ENCODE assay signal across 28 mouse cellular contexts in the genomic region with DNA sequence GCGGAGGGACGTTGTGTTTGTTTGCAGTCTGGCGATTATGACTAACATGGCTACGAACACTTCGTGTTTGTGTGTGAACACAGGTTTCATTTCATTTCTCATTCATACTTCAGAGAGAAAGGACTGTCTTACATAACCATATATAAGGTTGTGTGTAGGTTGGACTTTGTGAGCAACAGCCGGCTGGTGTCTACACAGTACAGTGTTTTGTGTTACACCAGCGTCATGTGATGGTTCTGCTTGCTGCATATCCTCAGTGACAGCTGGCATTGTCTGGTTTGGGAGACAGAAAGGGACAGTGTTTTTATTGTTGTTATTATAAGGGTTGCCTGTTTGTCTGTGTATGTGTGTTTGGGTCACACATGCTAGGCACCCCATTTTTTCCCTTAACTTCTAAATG. TPM values are rescaled to one million over a fixed set of nuclear protein-coding genes. Genes with fewer than 3 reads are reported as not detected.
DNase-seq lines count a peak whose midpoint lies in the region; ATAC-seq lines count a peak whose summit lies in the region.
"Had no signal": no experiment of that assay in that cellular context is flagged by ENCODE, and none has a peak within 500 bp of the region (broad histone marks: within the 10 kb centered on the region; RNA-seq: fewer than 3 reads in every experiment).

No protein-coding gene starts in this region.

- peaks cover 28% of the 10 kb centered on the region for H3K4me1 ChIP-seq in neural tube, embryonic 15.5 days

- H3K36me3 ChIP-seq in neural tube, embryonic 15.5 days = no peaks in the 10 kb centered on the region; the same call in 1 of the 2 replicates
- H3K36me3 ChIP-seq: heart, embryonic 15.5 days had no signal

- no peak overlapping the region for H3K9ac ChIP-seq in neural tube, embryonic 15.5 days (replicated peaks)
- H3K9ac ChIP-seq: forebrain, embryonic 13.5 days; forebrain, postnatal 0 days; heart, embryonic 15.5 days; hindbrain, embryonic 14.5 days had no signal

- 92% methylated on average over 7 of the region's 7 CpGs for WGBS in neural tube, embryonic 15.5 days

- peak overlapping the region; percentile 60 for H3K4me2 ChIP-seq in neural tube, embryonic 15.5 days
- H3K4me2 ChIP-seq: forebrain, embryonic 13.5 days; heart, embryonic 11.5 days; heart, embryonic 15.5 days had no signal

- H3K27me3 ChIP-seq in neural tube, embryonic 15.5 days (replicated peaks) = no peaks in the 10 kb centered on the region
- H3K27me3 ChIP-seq: forebrain, embryonic 13.5 days; heart, embryonic 15.5 days had no signal

- H3K9me3 ChIP-seq in neural tube, embryonic 15.5 days (replicated peaks) = no peaks in the 10 kb centered on the region
- H3K9me3 ChIP-seq: embryonic facial prominence, embryonic 10.5 days; forebrain, embryonic 13.5 days; heart, embryonic 15.5 days had no signal

- no peak for ATAC-seq in neural tube, embryonic 15.5 days (ENCODE audit: low FRiP score)
- ATAC-seq: forebrain, embryonic 13.5 days; forebrain, postnatal 0 days had no signal

- H3K4me3 ChIP-seq in neural tube, embryonic 15.5 days (replicated peaks) = no peak overlapping the region
- H3K4me3 ChIP-seq: embryonic facial prominence, embryonic 10.5 days; forebrain, embryonic 13.5 days; heart, adult 2 months; heart, embryonic 15.5 days had no signal

- peak; percentile 30 to 40 for DNase-seq in frontal cortex, postnatal 36 days (ENCODE audit: low spot score in 2 of 2)
- DNase-seq in frontal cortex, postnatal 25 days (ENCODE audit: low spot score in 2 of 2) = no peak
- peak; percentile 28 for DNase-seq in layer of hippocampus, adult 8-10 months (ENCODE audit: low spot score in 2 of 2)
- no peak for DNase-seq in layer of hippocampus, adult 9-10 months (ENCODE audit: low spot score)
- DNase-seq in neural tube, embryonic 10.5 days (ENCODE audit: extremely low spot score, low spot score) = no peak
- DNase-seq in brain, adult 2 months (ENCODE audit: low read depth, low spot score) = peak; percentile 78
- DNase-seq in urinary bladder, postnatal 25 days (ENCODE audit: low spot score) = no peak
- DNase-seq: adrenal gland, postnatal 10 days; cerebellum, adult 18-20 months; cerebellum, adult 9-11 months; cerebellum, postnatal 36 days; forebrain, postnatal 0 days; heart, adult 2 months; heart, postnatal 14 days had no signal

- H3K27ac ChIP-seq in neural tube, embryonic 15.5 days (replicated peaks) = no peak overlapping the region
- H3K27ac ChIP-seq: embryonic facial prominence, embryonic 10.5 days; heart, adult 2 months; heart, embryonic 15.5 days; hindbrain, embryonic 14.5 days had no signal

RNA-seq across cellular contexts. Expression of gene Acot1, which starts 4.4 kb away (rescaled TPM):
- 10 to 100 TPM; 21.5 to 25.1 (median 24.2) TPM for total RNA-seq in layer of hippocampus, adult 8-10 months (2022)
- polyA plus RNA-seq in neural tube, embryonic 15.5 days (2015; fragmentation: Nextera tagmentation; extraction: Ambion mirVana) = 71.2 and 78.4 TPM in 2 replicates

RNA-seq across cellular contexts. Expression of gene Acot4, which starts 24.5 kb away (rescaled TPM):
- 1 to 10 TPM; 2.2 to 3.3 (median 2.7) TPM for total RNA-seq in layer of hippocampus, adult 8-10 months (2022)
- polyA plus RNA-seq in neural tube, embryonic 15.5 days (2015; fragmentation: Nextera tagmentation; extraction: Ambion mirVana) = 0.55 and 1.2 TPM in 2 replicates

RNA-seq across cellular contexts. Expression of gene Gm49366, which starts 25.0 kb away (rescaled TPM):
- total RNA-seq in layer of hippocampus, adult 8-10 months (2022) = not detected
- polyA plus RNA-seq in neural tube, embryonic 15.5 days (2015; fragmentation: Nextera tagmentation; extraction: Ambion mirVana) = not detected in 2 replicates
- total RNA-seq: adrenal gland, postnatal 10 days; adrenal gland, postnatal 4 days; forebrain, postnatal 0 days; gastrocnemius, adult 18-20 months; gastrocnemius, postnatal 14 days; heart, adult 2 months; heart, postnatal 14 days; hematopoietic stem cell, adult 5-6 weeks; MEL had no signal
- polyA plus RNA-seq: C2C12; embryonic facial prominence, embryonic 10.5 days; embryonic facial prominence, embryonic 14.5 days; forebrain, embryonic 13.5 days; forebrain, postnatal 0 days; gonadal fat pad, adult 2 months; heart, adult 2 months; heart, embryonic 11.5 days; heart, embryonic 15.5 days; hindbrain, embryonic 14.5 days had no signal

RNA-seq across cellular contexts. Expression of gene Acot2, which starts 26.0 kb away (rescaled TPM):
- 10 to 100 TPM; 13.3 to 15.7 (median 14.6) TPM for total RNA-seq in layer of hippocampus, adult 8-10 months (2022)
- 13.3 and 16.6 TPM in 2 replicates for polyA plus RNA-seq in neural tube, embryonic 15.5 days (2015; fragmentation: Nextera tagmentation; extraction: Ambion mirVana)

RNA-seq across cellular contexts. Expression of gene Heatr4, which starts 29.0 kb away (rescaled TPM):
- under 1 TPM in 2 of 4 experiments, not detected in 2; 0.11 to 0.14 TPM for total RNA-seq in layer of hippocampus, adult 8-10 months (2022)
- not detected in 2 replicates for polyA plus RNA-seq in neural tube, embryonic 15.5 days (2015; fragmentation: Nextera tagmentation; extraction: Ambion mirVana)
- total RNA-seq: adrenal gland, postnatal 10 days; adrenal gland, postnatal 4 days; gastrocnemius, adult 18-20 months; gastrocnemius, postnatal 14 days; heart, adult 2 months; heart, postnatal 14 days; hematopoietic stem cell, adult 5-6 weeks; MEL had no signal
- polyA plus RNA-seq: C2C12; embryonic facial prominence, embryonic 10.5 days; embryonic facial prominence, embryonic 14.5 days; gonadal fat pad, adult 2 months; heart, adult 2 months; heart, embryonic 11.5 days; heart, embryonic 15.5 days; hindbrain, embryonic 14.5 days had no signal

Comparison
In these comparisons a context has a peak if more than half of its experiments do, and no peak if none do; other contexts are left out.
1. DNase-seq: peak in frontal cortex, postnatal 36 days (2 of 2), layer of hippocampus, adult 8-10 months (2 of 2) and brain, adult 2 months (single experiment); none in frontal cortex, postnatal 25 days (0 of 2), layer of hippocampus, adult 9-10 months (single experiment), neural tube, embryonic 10.5 days (single experiment) and urinary bladder, postnatal 25 days (single experiment).